Mouse (Mus musculus) heart, postnatal 25 days (tissue): ENCODE measurements around the gene Dkk2. TPM values are rescaled to one million over a fixed set of nuclear protein-coding genes. Genes with fewer than 3 reads are reported as not detected.

ENCODE experiments used
- DNase-seq: peaks from one replicate; pipeline ENCODE4 v3.0.0; 2022; ENCODE audit warnings: low spot score
- intact Hi-C: fragments of 180-260 bp; cut with DNase I; formaldehyde crosslinking; loops from one replicate; pipeline ENCODE4 v1.15.1; 2025
- total RNA-seq, 2 experiments: library from RNA; stranded (reverse); gene quantifications; 2 replicates each; pipeline ENCODE4 v1.2.3; 2021

Dkk2 gene
- total RNA-seq, 2 experiments from 2014 or later: 0.16 TPM; not detected in 1

- intact Hi-C loops: no loop called here
- DNase-seq: no peak
These were observed 30.9 kb downstream of the Dkk2 start for GRCm38 (mm10) chr3:132115772-132116511.

- intact Hi-C loops: no loop called here
- no peak for DNase-seq
These were observed 36.3 kb downstream of the Dkk2 start for GRCm38 (mm10) chr3:132121344-132121743.

DNA sequence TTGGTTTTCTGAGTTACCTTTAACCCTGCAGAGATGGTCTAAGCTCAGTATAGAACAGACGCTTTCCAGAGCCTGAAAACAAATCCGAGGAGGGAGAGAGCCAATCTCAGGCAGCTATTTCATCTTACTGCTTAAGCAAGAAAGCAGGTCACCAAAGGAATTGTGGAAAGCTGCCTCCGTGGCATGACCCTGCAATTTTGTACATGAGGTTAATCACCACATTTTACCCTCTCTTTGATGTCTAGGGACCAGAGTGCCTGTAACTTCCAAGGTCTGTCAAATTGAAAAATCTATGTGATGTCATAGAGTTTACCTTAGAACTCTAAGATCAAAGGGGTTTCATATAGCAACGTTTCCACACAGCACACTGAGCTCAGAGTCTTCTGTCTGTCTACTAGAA, 37.5 kb downstream of the Dkk2 start:
- intact Hi-C loops: no loop called here
- no peak for DNase-seq

DNA sequence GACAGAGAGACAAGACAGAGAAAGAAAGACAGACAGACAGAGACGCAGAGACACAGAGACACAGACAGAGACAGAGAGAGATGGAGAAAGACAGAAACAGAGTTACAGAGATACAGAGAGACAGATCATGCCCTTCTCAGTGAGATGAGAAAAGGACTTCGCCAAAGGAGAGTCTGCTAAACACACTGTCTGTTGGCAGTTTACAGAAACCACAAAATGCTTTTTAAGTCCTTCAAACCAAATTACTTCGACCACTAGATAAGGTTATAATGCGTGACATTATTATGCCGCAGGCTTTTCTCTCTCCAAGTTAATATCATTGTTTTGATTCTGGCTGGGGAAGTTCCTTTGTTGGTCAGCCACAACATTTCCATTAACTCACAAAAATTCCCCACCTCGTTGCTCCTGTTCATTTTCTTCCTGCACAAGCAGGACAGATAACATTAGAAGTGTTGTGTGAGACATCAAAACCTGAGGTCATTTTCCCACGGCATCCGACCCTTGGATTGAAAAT, 40.2 kb downstream of the Dkk2 start:
- intact Hi-C loops: no loop called here
- no peak for DNase-seq

- intact Hi-C loops: no loop called here
- DNase-seq: no peak
These were observed 44.7 kb downstream of the Dkk2 start for GRCm38 (mm10) chr3:132129730-132130274.

DNA sequence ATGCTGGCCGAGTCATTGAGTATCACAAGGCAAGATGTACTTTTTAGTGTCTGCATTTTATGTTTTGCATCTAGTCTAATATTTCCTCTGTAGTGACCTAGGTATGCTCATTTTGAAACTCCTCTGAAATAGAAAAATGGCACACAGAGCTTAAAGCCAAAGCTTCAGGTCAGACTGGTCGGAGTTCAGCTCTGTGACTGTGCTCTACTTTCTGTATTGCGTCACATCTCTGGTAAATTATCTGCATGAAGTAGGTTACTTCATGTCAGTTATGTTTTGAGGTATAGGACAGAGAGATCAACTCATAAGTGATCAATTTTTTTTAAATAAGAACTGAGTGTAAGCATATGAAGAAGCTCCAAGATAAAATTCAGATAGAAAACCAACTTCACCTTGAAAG, 45.7 kb downstream of the Dkk2 start:
- intact Hi-C loops: no loop called here
- no peak for DNase-seq

- no peak for DNase-seq
- intact Hi-C loops: no loop called here
These were observed 46.8 kb downstream of the Dkk2 start for GRCm38 (mm10) chr3:132131939-132132338.

DNA sequence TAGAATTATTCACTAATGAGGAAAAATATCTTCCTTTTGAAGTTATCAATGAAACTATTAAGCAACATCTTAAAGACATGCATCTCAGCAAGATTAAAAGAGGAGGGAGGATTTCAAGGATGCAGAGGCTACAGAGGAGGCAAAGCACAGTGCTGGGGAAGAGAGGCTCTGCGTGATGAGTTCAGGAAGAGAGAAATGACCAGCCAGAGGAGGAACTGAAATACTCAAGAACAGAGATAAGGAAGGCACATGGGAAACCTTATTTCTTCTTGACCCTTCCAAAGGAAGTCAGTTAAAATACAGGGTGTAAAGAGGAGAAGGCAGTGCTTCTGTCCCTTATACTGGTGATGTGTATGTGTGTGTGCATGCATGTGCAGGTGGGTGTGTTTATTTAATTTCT, 49.4 kb downstream of the Dkk2 start:
- intact Hi-C loops: no loop called here
- no peak for DNase-seq

DNA sequence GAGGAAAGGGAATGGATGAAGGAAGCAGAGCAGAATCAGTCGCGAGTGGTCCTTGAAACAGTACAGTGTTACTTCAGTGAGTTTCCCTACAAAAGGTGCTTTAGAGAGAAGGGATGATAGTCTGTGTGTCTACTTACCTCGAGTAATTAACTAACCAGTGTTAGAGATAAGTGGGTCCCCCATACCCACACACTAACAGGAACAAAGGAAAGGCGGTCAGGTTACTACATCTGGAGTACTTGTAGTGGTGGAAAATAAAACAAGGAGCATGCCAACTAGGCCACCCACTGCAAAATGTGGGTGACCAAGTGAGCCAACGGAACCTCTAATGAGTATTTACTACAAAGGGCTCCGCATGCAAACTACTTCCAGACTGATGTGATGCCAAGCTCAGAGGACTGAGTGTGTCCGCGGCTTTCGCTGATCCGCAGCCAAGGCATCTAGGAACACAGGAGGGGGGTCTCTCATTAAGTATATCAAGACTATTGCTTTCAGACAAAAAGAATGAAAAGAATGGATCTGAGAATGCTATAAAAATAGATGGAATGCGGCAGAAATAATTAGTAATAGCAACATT, 52.8 kb downstream of the Dkk2 start:
- no peak for DNase-seq
- intact Hi-C loops: no loop called here

DNA sequence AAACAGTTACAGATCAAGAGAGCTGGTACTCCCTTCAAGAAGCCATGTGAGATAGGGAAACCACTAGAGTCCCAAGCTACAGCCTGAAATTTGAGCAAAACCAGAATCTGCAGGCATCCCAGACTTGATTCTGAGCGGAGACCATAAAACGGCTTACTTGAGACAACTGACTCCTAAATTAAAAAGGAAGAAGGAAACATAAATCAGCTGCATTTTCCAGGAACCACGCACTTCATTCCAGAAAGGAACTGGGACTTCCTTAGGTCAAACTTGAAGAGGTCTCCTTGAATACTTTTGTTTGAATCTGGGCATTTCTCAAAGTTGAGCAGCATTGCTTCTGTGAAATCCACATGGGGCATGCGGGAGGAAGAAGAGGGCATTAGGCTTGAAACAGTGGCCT, 55.9 kb downstream of the Dkk2 start:
- no peak for DNase-seq
- intact Hi-C loops: no loop called here

DNA sequence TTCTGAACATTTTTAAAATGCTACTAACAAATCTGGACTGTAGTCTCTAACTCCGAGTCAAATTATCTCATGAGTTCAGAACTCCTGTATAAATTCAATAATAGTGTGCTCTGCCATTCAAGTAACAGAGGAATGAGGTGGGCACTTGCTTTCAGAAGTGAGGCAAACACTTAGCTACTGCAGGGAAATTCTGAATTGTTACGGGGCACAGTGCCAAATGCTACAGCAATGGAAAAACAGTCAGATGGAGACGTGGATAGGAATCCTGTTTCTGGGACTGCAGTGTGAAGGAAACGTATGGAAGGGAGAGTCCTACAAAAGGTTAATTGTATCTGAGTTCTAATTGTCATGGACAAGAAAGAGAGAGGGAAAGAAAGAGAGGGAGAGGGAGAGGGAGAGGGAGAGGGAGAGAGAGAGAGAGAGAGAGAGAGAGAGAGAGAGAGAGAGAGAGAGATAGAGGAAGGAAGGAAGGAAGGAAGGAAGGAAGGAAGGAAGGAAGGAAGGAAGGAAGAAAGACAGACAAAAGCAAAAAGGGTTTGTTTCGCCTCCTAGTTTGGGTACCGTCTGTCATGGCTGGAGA, 64.4 kb downstream of the Dkk2 start:
- intact Hi-C loops: no loop called here

GRCm38 (mm10) chr3:132158817-132159216, 73.7 kb downstream of the Dkk2 start:
- no peak for DNase-seq

More for the DNA sequence above, 64.4 kb downstream of the Dkk2 start:
- no peak for DNase-seq

GRCm38 (mm10) chr3:132168911-132169310, 83.8 kb downstream of the Dkk2 start:
- no peak for DNase-seq
- intact Hi-C loops: no loop called here

More at GRCm38 (mm10) chr3:132158817-132159216, 73.7 kb downstream of the Dkk2 start:
- intact Hi-C loops: no loop called here

GRCm38 (mm10) chr3:132186888-132187552, 101.9 kb downstream of the Dkk2 start:
- intact Hi-C loops: no loop called here
- no peak for DNase-seq

GRCm38 (mm10) chr3:132201950-132202349, 116.9 kb downstream of the Dkk2 start:
- DNase-seq: no peak
- intact Hi-C loops: no loop called here

GRCm38 (mm10) chr3:132202665-132203064, 117.6 kb downstream of the Dkk2 start:
- DNase-seq: no peak
- intact Hi-C loops: no loop called here

GRCm38 (mm10) chr3:132207469-132207868, 122.4 kb downstream of the Dkk2 start:
- no peak for DNase-seq
- intact Hi-C loops: loop anchor here (5.0 kb wide), 1 partner anchor 270 kb away; no protein-coding TSS in a partner anchor

DNA sequence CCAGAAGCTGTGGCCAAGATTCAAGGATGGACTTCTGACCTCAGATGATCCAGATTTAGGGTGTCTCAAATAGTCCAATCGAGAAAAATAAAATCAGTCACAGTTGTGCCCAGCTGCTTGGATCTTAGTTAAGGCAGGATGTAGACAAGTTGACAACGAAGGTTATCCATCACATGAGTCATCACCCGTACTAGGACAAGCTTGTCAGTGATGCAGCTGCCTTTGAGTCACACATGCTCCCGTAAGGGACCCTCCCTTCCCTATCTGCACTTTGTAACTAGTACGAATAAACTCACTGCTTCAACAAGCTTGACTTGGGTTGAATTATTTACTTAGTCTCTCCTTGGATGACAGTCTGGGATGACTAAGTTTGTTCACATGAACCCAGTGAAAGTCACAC, 126.2 kb downstream of the Dkk2 start:
- no peak for DNase-seq
- intact Hi-C loops: no loop called here

- DNase-seq: no peak
- intact Hi-C loops: no loop called here
These were observed 134.9 kb downstream of the Dkk2 start for GRCm38 (mm10) chr3:132219977-132220487.

GRCm38 (mm10) chr3:132227622-132228021, 142.5 kb downstream of the Dkk2 start:
- intact Hi-C loops: no loop called here
- no peak for DNase-seq
